Mouse (Mus musculus) adrenal gland, adult 10 weeks (tissue): ENCODE data around the gene Heatr5b. TPM values are rescaled to one million over a fixed set of nuclear protein-coding genes. Genes with fewer than 3 reads are reported as not detected.

Experiments used
- polyA plus RNA-seq: library from polyadenylated mRNA; stranded (reverse); fragments of 350-450 nt; fragmentation: Illumina TruSeq; extraction: RNeasy Lipid Tissue Mini Kit (QIAGEN cat#74804); gene quantifications from one replicate; pipeline ENCODE4 v1.2.3, GENCODE M21; 2014; ENCODE audit warnings: low read depth, low replicate concordance

Heatr5b gene
- 18.0 TPM for polyA plus RNA-seq

DNA sequence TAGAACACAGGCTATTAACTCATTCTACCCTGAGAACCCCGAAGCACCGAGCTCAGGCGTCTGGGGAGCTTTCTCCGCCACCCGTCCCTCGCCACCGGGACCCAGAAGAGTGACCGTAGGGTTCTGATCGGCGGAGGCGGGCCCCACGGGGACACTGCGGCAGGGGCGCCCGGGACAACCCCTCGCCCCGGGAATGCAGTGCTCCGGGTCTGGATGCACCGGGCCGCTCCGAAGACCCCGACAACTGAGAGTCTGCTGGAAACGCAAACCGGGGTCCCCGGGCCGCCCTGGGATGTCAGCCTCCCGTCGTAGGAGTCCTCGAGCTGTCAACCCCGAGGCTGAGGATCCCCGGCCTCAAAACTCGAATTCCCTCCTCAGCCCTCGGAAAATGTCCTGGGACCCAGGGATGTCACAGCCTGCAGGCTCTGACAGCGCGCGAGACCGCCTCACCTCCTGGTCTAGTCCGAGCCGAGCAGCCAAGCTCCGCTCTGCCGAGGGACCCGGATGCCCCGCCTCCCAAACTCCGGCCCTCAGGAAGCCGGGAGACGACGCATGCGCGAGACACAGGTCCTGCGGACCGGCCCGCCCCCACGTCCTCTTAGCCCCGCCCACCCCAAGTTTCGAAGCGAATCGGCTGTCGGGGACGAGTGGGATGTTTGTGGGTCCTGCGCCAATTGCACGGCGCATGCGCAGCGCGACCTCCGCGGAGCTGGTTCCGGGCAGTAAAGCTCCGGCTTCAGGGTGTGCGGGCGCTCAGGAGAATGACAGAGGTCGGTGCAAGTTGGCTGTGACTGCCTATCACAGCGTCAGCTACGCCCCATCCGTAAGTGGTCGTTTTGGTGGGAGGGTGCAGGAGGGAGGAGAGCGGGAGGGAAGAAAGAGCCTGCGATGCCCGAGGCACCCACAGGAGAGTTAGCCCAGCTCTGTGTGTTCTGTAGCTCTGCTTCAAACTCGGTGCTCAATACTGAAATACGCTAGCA lies at the start of gene Heatr5b, which contains the start of gene Gpatch11:
Gene Heatr5b (minus strand): TSS at position 509 of the 980 bp plus-strand sequence.
Gene Gpatch11 (plus strand): TSS at position 712 of the 980 bp plus-strand sequence.

DNA sequence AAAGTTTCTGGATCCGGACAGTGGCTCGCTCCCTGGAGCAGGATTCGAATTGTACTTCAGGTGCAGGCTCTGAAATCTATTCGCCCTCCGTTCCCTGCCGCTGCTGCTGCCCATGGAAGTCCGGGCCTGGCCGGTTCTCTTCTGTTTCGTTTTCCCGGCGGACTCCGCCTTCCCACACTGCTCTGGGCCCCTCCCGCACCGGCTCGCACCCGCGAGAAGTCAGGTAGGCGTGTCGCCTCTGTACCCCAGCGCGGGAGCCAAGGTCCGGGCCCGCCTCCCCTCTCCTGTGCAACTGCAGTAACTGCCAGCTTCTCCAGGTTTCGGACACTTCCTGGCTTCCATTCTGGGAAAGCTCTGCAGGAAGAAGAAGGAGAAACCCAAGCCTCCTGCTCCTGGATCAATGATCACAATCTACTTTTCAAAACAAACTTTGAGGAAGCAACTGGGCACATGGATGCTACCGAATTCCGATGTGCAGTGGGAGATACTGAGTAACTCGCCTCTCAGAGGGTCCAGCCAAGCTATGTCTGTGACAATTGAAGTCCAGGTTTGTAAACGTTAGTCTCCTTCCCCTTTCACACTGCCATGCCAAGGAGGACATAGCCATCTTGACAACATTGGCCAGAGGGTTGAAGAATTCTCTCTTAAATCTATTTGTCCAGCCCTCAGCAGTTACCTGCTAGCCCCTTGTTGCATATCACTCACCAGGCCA lies 47.4 kb upstream of the Heatr5b start, which contains the start of gene Eif2ak2:
Gene Eif2ak2 (minus strand): TSS at position 173 of the 712 bp plus-strand sequence.

DNA sequence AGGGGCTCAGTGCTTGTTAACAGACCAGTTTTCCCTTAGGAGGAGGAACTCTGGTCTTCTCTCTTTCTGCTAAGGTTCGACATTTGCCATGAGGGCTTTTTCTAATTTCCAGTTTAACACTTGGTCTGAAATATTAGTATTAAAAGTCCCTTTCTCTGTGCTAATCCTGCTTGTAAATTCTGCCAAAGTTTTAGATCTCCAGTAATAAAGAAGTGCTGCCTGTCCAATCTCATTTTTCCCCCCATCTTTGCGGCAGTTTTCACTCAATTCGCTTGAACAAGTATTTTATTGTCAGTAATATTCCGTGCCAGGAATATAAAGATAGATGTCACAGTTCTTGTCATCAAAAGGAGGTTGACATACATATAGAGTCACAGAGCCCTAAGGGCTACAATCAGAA lies 98.1 kb downstream of the Heatr5b start, which contains the start of gene Strn:
Gene Strn (minus strand): TSS at position 101 of the 400 bp plus-strand sequence.

Other genes with a start within 250 kb of the Heatr5b start
- 40.4 TPM for gene Strn, start 98.2 kb downstream of the Heatr5b start, polyA plus RNA-seq
- 21.8 TPM for gene Gpatch11, start 203 bp upstream of the Heatr5b start, polyA plus RNA-seq
- 101 TPM for gene Eif2ak2, start 47.2 kb upstream of the Heatr5b start, polyA plus RNA-seq
- not detected for gene Sult6b1, start 71.6 kb upstream of the Heatr5b start, polyA plus RNA-seq
- 83.9 TPM for gene Cebpzos, start 81.1 kb upstream of the Heatr5b start, polyA plus RNA-seq
- 103 TPM for gene Cebpz, start 101.7 kb upstream of the Heatr5b start, polyA plus RNA-seq
- 47.3 TPM for gene Ndufaf7, start 101.8 kb upstream of the Heatr5b start, polyA plus RNA-seq
- 54.6 TPM for gene Prkd3, start 185.5 kb upstream of the Heatr5b start, polyA plus RNA-seq
- 10.8 TPM for gene Qpct, start 216.5 kb upstream of the Heatr5b start, polyA plus RNA-seq